Mouse (Mus musculus) heart, postnatal 0 days (tissue): ENCODE data around the gene Hk1. TPM values are rescaled to one million over a fixed set of nuclear protein-coding genes. Genes with fewer than 3 reads are reported as not detected.

ENCODE experiments used
- ATAC-seq: fragments of 200-750 bp; cut with Nextera tagmentation; 2 replicates; pipeline ENCODE4 v1.8.0; 2017; ENCODE audit warnings: low read depth, moderate number of reproducible peaks, moderate library complexity; ENCODE audit not compliant: insufficient read depth
- DNase-seq: peaks from one replicate; pipeline ENCODE4 v3.0.0-alpha.2; 2016; ENCODE audit warnings: low spot score
- H3K27ac ChIP-seq: fragments of 300-500 bp; sonication (generic); 2 replicates; pipeline ENCODE4 v1.5.1; 2014; ENCODE audit warnings: low read depth, mild to moderate bottlenecking
- H3K27me3 ChIP-seq: fragments of 300-500 bp; sonication (generic); 2 replicates; pipeline ENCODE4 v1.6.1; 2014; ENCODE audit warnings: low read length, mixed read lengths; ENCODE audit not compliant: control insufficient read depth, insufficient read depth
- H3K36me3 ChIP-seq: fragments of 300-500 bp; sonication (generic); replicated peaks from 2 replicates; pipeline ENCODE4 v1.6.1; 2014; ENCODE audit warnings: low read length, mixed read lengths; ENCODE audit not compliant: control insufficient read depth, insufficient read depth
- H3K4me1 ChIP-seq: fragments of 300-500 bp; sonication (generic); 2 replicates; pipeline ENCODE4 v1.6.1; 2014; ENCODE audit warnings: antibody characterized with exemption; ENCODE audit not compliant: control insufficient read depth, insufficient read depth
- H3K4me2 ChIP-seq: fragments of 300-500 bp; sonication (generic); 2 replicates; pipeline ENCODE4 v1.6.1; 2014; ENCODE audit warnings: low read depth, mild to moderate bottlenecking, low read length, moderate library complexity
- H3K4me3 ChIP-seq: fragments of 300-500 bp; sonication (generic); 2 replicates; pipeline ENCODE4 v1.5.1; 2014; ENCODE audit warnings: low read depth, low read length
- H3K9ac ChIP-seq: fragments of 300-500 bp; sonication (generic); replicated peaks from 2 replicates; pipeline ENCODE4 v1.6.1; 2014; ENCODE audit warnings: low read depth, low read length, mixed read lengths
- H3K9me3 ChIP-seq: fragments of 300-500 bp; sonication (generic); replicated peaks from 2 replicates; pipeline ENCODE4 v1.6.1; 2016; ENCODE audit warnings: low read length; ENCODE audit not compliant: control insufficient read depth
- CTCF ChIP-seq: IDR thresholded peaks from 2 replicates; pipeline ENCODE4 v1.5.1; 2016; ENCODE audit warnings: antibody characterized with exemption, control low read depth, low read depth
- EP300 ChIP-seq: IDR thresholded peaks from 2 replicates; pipeline ENCODE4 v1.6.1; 2016; ENCODE audit warnings: antibody characterized with exemption, low read depth
- WGBS: fragments of 180-500 bp; shearing (Covaris S2); extraction: QIAGEN DNeasy Blood & Tissue Kit; methylation state at CpG from one replicate; pipeline ENCODE4 v1.1.7; 2014; 5-methylcytosine and 5-hydroxymethylcytosine counted together
- polyA plus RNA-seq: library from polyadenylated mRNA; unstranded; fragments of >200 nt; fragmentation: Nextera tagmentation; extraction: Ambion mirVana; gene quantifications from 2 replicates; pipeline ENCODE4 v1.2.1, GENCODE M21; 2015
- total RNA-seq: library from RNA; depleted of rRNA; stranded (reverse); fragments of >200 nt; gene quantifications from 2 replicates; pipeline ENCODE4 v1.2.3, GENCODE M21; 2014; ENCODE audit warnings: low replicate concordance

Hk1 gene
- total and polyA plus RNA-seq, 2 experiments from 2014 or later: 100.0 to 148 TPM

DNA sequence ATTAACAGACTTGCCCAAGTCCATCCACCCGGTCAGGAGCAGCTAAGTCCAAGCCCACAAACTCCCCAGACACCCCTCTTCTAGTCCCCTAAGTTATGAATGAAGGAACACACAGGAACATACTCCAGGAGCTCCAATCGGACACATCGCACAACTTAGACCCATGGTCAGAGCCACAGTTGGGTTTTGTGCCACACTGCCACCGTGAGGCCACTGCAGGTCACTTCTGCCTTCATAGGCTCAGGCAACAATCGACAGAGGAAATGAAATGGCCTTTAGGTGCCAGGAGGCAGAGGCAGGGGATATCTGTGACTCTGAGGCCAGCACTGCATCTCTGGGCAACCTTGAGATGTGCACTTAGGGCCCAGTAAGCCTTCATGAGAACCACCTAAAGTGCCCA, 31.2 kb upstream of the Hk1 start:
- H3K27ac ChIP-seq: no peak overlapping the region
- H3K9ac ChIP-seq: no peak overlapping the region
- TF ChIP-seq EP300 (no peak), CTCF (peak; percentile 96)
- H3K4me1 ChIP-seq: peaks cover 7% of the 10 kb centered on the region; the same call in 1 of the 2 replicates
- no peak overlapping the region for H3K4me3 ChIP-seq
- no peaks in the 10 kb centered on the region for H3K9me3 ChIP-seq
- ATAC-seq: peak; percentile 69
- H3K36me3 ChIP-seq: no peaks in the 10 kb centered on the region
- WGBS: 7% methylated on average over 5 of the region's 5 CpGs
- DNase-seq: peak; percentile 71
- H3K4me2 ChIP-seq: no peak overlapping the region
- H3K27me3 ChIP-seq: peaks cover 13% of the 10 kb centered on the region; the same call in 1 of the 2 replicates

- DNase-seq (no peak), ATAC-seq (no peak)
- H3K4me2 ChIP-seq: no peak overlapping the region
- H3K4me3 ChIP-seq: no peak overlapping the region
- H3K36me3 ChIP-seq: no peaks in the 10 kb centered on the region
- H3K27me3 ChIP-seq: peaks cover 16% of the 10 kb centered on the region; the same call in 1 of the 2 replicates
- no peak overlapping the region for H3K27ac ChIP-seq
- H3K4me1 ChIP-seq: no peaks in the 10 kb centered on the region
- no peaks in the 10 kb centered on the region for H3K9me3 ChIP-seq
- H3K9ac ChIP-seq: no peak overlapping the region
- TF ChIP-seq CTCF (no peak), EP300 (no peak)
- 52% methylated on average over 14 of the region's 14 CpGs for WGBS
Observed at GRCm38 (mm10) chr10:62404901-62405300, 25.2 kb upstream of the Hk1 start.

- Histone ChIP-seq H3K27ac (no peak overlapping the region), H3K4me2 (no peak overlapping the region), H3K9ac (no peak overlapping the region), H3K9me3 (no peaks in the 10 kb centered on the region), H3K4me1 (no peaks in the 10 kb centered on the region), H3K27me3 (peaks cover 12% of the 10 kb centered on the region; the same call in 1 of the 2 replicates), H3K4me3 (no peak overlapping the region), H3K36me3 (no peaks in the 10 kb centered on the region)
- peak; percentile 39 for ATAC-seq
- TF ChIP-seq EP300: no peak
- TF ChIP-seq CTCF: no peak
- no peak for DNase-seq
- WGBS: 75% methylated on average over 19 of the region's 19 CpGs
Observed at GRCm38 (mm10) chr10:62401641-62402111, 22.0 kb upstream of the Hk1 start.

DNA sequence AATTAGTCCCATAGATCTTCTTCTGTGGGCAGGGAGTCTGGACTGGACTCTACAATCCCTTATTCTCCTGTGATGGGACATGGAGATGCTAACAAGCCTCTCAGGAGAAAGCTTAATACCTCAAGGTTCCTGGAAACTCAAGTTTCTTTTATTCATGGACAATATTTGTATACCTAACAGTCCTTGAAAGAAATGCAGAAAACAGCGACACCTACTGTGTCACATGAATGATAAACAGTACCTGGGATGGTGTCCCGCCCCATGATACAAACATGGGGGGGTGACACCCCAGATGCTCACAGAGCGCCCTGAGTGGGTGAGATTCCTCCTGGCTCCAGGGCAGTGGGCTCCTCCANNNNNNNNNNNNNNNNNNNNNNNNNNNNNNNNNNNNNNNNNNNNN, 3.3 kb upstream of the Hk1 start:
- Histone ChIP-seq H3K4me3 (no peak overlapping the region), H3K4me1 (no peaks in the 10 kb centered on the region), H3K9ac (no peak overlapping the region), H3K9me3 (no peaks in the 10 kb centered on the region), H3K27me3 (no peaks in the 10 kb centered on the region), H3K27ac (no peak overlapping the region), H3K36me3 (no peaks in the 10 kb centered on the region), H3K4me2 (no peak overlapping the region)
- DNase-seq: no peak
- 64% methylated on average over 3 of the region's 3 CpGs for WGBS
- no peak for ATAC-seq
- no peak for TF ChIP-seq EP300
- no peak for TF ChIP-seq CTCF

DNA sequence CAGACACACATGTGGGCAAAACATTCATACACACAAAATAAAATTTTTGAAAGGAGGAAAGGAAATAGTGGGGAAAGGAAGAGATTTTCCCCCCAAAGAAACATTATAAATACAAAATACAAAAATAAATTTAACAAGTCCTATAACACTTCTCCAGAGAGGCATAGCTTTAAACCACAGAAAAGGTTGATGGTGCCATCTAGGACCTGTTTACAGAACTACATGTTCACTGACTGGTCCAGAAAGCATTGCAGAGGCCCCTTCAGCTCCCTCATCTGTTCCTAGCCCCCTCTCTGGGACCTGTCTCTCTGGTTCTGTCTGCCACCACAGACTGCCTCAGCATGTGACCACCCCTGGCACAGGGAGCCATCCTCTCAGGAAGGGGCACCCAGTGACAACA, 1.2 kb upstream of the Hk1 start:
- Histone ChIP-seq H3K9me3 (no peaks in the 10 kb centered on the region), H3K4me2 (no peak overlapping the region), H3K4me1 (no peaks in the 10 kb centered on the region), H3K27ac (no peak overlapping the region), H3K9ac (no peak overlapping the region), H3K4me3 (no peak overlapping the region), H3K27me3 (no peaks in the 10 kb centered on the region), H3K36me3 (no peaks in the 10 kb centered on the region)
- DNase-seq: peak; percentile 9
- ATAC-seq: no peak
- TF ChIP-seq CTCF (peak; percentile 42), EP300 (no peak)

DNA sequence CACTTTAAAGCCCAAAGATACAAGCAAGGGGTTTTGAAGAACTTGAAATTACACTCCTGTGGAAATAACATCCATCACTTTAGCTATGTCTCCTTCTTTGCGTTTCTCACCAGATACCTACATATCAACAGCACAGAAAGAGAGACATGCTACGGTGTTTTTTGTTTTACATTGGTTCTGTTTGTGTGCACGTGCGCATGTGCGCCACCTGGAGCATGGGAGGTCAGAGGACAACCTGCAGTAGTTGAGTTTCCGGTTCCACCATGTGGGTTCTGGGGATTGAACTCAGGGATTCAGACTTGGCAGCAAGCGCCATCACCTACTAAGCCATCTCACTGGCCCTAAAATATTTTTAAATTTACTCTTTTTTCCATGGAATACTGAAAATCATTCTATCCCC, 20.9 kb downstream of the Hk1 start:
- no peak for ATAC-seq

More for the DNA sequence above, 20.9 kb downstream of the Hk1 start:
- no peak overlapping the region for H3K27ac ChIP-seq
- TF ChIP-seq EP300 (no peak), CTCF (no peak)
- no peak overlapping the region for H3K9ac ChIP-seq
- no peaks in the 10 kb centered on the region for H3K27me3 ChIP-seq
- no peaks in the 10 kb centered on the region for H3K36me3 ChIP-seq
- DNase-seq: no peak
- H3K9me3 ChIP-seq: no peaks in the 10 kb centered on the region
- no peak overlapping the region for H3K4me2 ChIP-seq
- no peaks in the 10 kb centered on the region for H3K4me1 ChIP-seq
- WGBS: 84% methylated on average over 7 of the region's 7 CpGs
- H3K4me3 ChIP-seq: no peak overlapping the region
